ENCODE assay signal across 30 mouse cellular contexts in genomic region chr1:131221822-131222590, GRCm38 (mm10). TPM values are rescaled to one million over a fixed set of nuclear protein-coding genes. Genes with fewer than 3 reads are reported as not detected.
DNase-seq lines count a peak whose midpoint lies in the region; ATAC-seq and TF ChIP-seq lines count a peak whose summit lies in the region.
"Had no signal": no experiment of that assay in that cellular context is flagged by ENCODE, and none has a peak within 500 bp of the region (broad histone marks: within the 10 kb centered on the region; RNA-seq: fewer than 3 reads in every experiment).

No protein-coding gene starts in this region.

- ATAC-seq in embryonic facial prominence, embryonic 15.5 days (ENCODE audit: insufficient number of reproducible peaks, low FRiP score, low TSS enrichment, low read depth) = no peak
- no peak for ATAC-seq in lung, postnatal 0 days
- no peak for ATAC-seq in midbrain, embryonic 11.5 days (ENCODE audit: low FRiP score)
- ATAC-seq in stomach, postnatal 0 days (ENCODE audit: low FRiP score, low TSS enrichment) = no peak
- ATAC-seq in hindbrain, embryonic 16.5 days = no peak
- ATAC-seq: activated CD4-positive, CD25-positive, alpha-beta regulatory T cell, adult 4 months; CD4-positive, CD25-positive, alpha-beta regulatory T cell, adult 4 months; forebrain, embryonic 14.5 days; forebrain, embryonic 16.5 days; Patski had no signal

- 75% methylated on average over 13 of the region's 13 CpGs for WGBS in embryonic facial prominence, embryonic 15.5 days
- WGBS in embryonic facial prominence, embryonic 10.5 days = 83% methylated on average over 13 of the region's 13 CpGs
- 70% methylated on average over 13 of the region's 13 CpGs for WGBS in lung, postnatal 0 days
- 86% methylated on average over 13 of the region's 13 CpGs for WGBS in midbrain, embryonic 11.5 days
- 86% methylated on average over 13 of the region's 13 CpGs for WGBS in midbrain, embryonic 10.5 days
- WGBS in stomach, postnatal 0 days = 69% methylated on average over 13 of the region's 13 CpGs
- 89% methylated on average over 13 of the region's 13 CpGs for WGBS in hindbrain, embryonic 16.5 days

- TF ChIP-seq CTCF in lung, postnatal 0 days (IDR thresholded peaks at IDR 0.05) = no peak
- TF ChIP-seq CTCF in stomach, postnatal 0 days (IDR thresholded peaks at IDR 0.05; ENCODE audit: low read depth) = no peak

- no peak overlapping the region for H3K4me2 ChIP-seq in embryonic facial prominence, embryonic 15.5 days (replicated peaks)
- no peak overlapping the region for H3K4me2 ChIP-seq in lung, postnatal 0 days (replicated peaks; ENCODE audit: low read depth, low read length)
- H3K4me2 ChIP-seq in midbrain, embryonic 11.5 days = no peak overlapping the region
- no peak overlapping the region for H3K4me2 ChIP-seq in stomach, postnatal 0 days (replicated peaks; ENCODE audit: low read depth)
- no peak overlapping the region for H3K4me2 ChIP-seq in hindbrain, embryonic 16.5 days (ENCODE audit: low read length)
- H3K4me2 ChIP-seq: embryonic facial prominence, embryonic 12.5 days; forebrain, embryonic 12.5 days had no signal

- no peak for DNase-seq in embryonic facial prominence, embryonic 10.5 days (ENCODE audit: low spot score)
- peak; percentile 57 for DNase-seq in lung, postnatal 0 days (ENCODE audit: low spot score)
- DNase-seq in lung, postnatal 10 days = no peak
- DNase-seq in midbrain, embryonic 11.5 days (ENCODE audit: low spot score, missing footprints) = peak; percentile 31
- DNase-seq in midbrain, embryonic 10.5 days (ENCODE audit: low spot score) = no peak
- no peak for DNase-seq in stomach, postnatal 0 days (ENCODE audit: low spot score)
- DNase-seq: adrenal gland, adult 8-10 months; adrenal gland, postnatal 14 days; adrenal gland, postnatal 36 days; B cell, adult 2 months; cerebellum, adult 11 months; cerebellum, adult 18-20 months; cerebellum, adult 8-10 months; cerebellum, adult 9-11 months; cerebellum, postnatal 14 days; cerebellum, postnatal 36 days; embryo, embryonic 11 days had no signal

- no peaks in the 10 kb centered on the region for H3K27me3 ChIP-seq in embryonic facial prominence, embryonic 15.5 days
- no peaks in the 10 kb centered on the region for H3K27me3 ChIP-seq in embryonic facial prominence, embryonic 10.5 days (replicated peaks; ENCODE audit: low read depth, poor library complexity, severe bottlenecking)
- no peaks in the 10 kb centered on the region for H3K27me3 ChIP-seq in lung, postnatal 0 days (replicated peaks; ENCODE audit: insufficient read depth, low read length)
- no peaks in the 10 kb centered on the region for H3K27me3 ChIP-seq in midbrain, embryonic 11.5 days (ENCODE audit: control insufficient read depth, insufficient read depth, low read length)
- no peaks in the 10 kb centered on the region for H3K27me3 ChIP-seq in midbrain, embryonic 10.5 days (ENCODE audit: low read depth, poor library complexity, severe bottlenecking)
- no peaks in the 10 kb centered on the region for H3K27me3 ChIP-seq in stomach, postnatal 0 days (ENCODE audit: control insufficient read depth, insufficient read depth, low read length)
- no peaks in the 10 kb centered on the region for H3K27me3 ChIP-seq in hindbrain, embryonic 16.5 days (replicated peaks; ENCODE audit: control insufficient read depth, insufficient read depth, low read length)
- H3K27me3 ChIP-seq: CH12.LX; embryonic facial prominence, embryonic 12.5 days; forebrain, embryonic 12.5 days; Patski had no signal

- H3K36me3 ChIP-seq in embryonic facial prominence, embryonic 15.5 days = no peaks in the 10 kb centered on the region
- H3K36me3 ChIP-seq in embryonic facial prominence, embryonic 10.5 days (replicated peaks) = no peaks in the 10 kb centered on the region
- no peaks in the 10 kb centered on the region for H3K36me3 ChIP-seq in lung, postnatal 0 days (ENCODE audit: insufficient read depth, low read length)
- H3K36me3 ChIP-seq in midbrain, embryonic 11.5 days (ENCODE audit: control insufficient read depth, insufficient read depth, low read length) = no peaks in the 10 kb centered on the region
- no peaks in the 10 kb centered on the region for H3K36me3 ChIP-seq in midbrain, embryonic 10.5 days
- H3K36me3 ChIP-seq in stomach, postnatal 0 days (ENCODE audit: control insufficient read depth, insufficient read depth, low read length) = no peaks in the 10 kb centered on the region
- H3K36me3 ChIP-seq in hindbrain, embryonic 16.5 days (ENCODE audit: control insufficient read depth, insufficient read depth, low read length) = no peaks in the 10 kb centered on the region
- H3K36me3 ChIP-seq: embryonic facial prominence, embryonic 12.5 days; forebrain, embryonic 10.5 days; forebrain, embryonic 12.5 days; G1E had no signal

- no peaks in the 10 kb centered on the region for H3K9me3 ChIP-seq in embryonic facial prominence, embryonic 15.5 days (replicated peaks)
- H3K9me3 ChIP-seq in embryonic facial prominence, embryonic 10.5 days = no peaks in the 10 kb centered on the region
- no peaks in the 10 kb centered on the region for H3K9me3 ChIP-seq in lung, postnatal 0 days (ENCODE audit: low read length)
- H3K9me3 ChIP-seq in midbrain, embryonic 11.5 days (ENCODE audit: control insufficient read depth, low read length) = no peaks in the 10 kb centered on the region
- H3K9me3 ChIP-seq in midbrain, embryonic 10.5 days (replicated peaks) = no peaks in the 10 kb centered on the region
- no peaks in the 10 kb centered on the region for H3K9me3 ChIP-seq in stomach, postnatal 0 days (ENCODE audit: control insufficient read depth, low read length)
- no peaks in the 10 kb centered on the region for H3K9me3 ChIP-seq in hindbrain, embryonic 16.5 days (ENCODE audit: control insufficient read depth, low read length)
- H3K9me3 ChIP-seq: embryonic facial prominence, embryonic 12.5 days; forebrain, embryonic 10.5 days; forebrain, embryonic 12.5 days; G1E had no signal

- H3K4me3 ChIP-seq in embryonic facial prominence, embryonic 15.5 days (replicated peaks) = no peak overlapping the region
- no peak overlapping the region for H3K4me3 ChIP-seq in embryonic facial prominence, embryonic 10.5 days
- no peak overlapping the region for H3K4me3 ChIP-seq in lung, postnatal 0 days (ENCODE audit: low read depth, low read length)
- H3K4me3 ChIP-seq in midbrain, embryonic 11.5 days (ENCODE audit: low read depth, low read length) = no peak overlapping the region
- no peak overlapping the region for H3K4me3 ChIP-seq in midbrain, embryonic 10.5 days
- no peak overlapping the region for H3K4me3 ChIP-seq in stomach, postnatal 0 days (ENCODE audit: low read depth, low read length)
- H3K4me3 ChIP-seq in hindbrain, embryonic 16.5 days (ENCODE audit: low read length) = no peak overlapping the region
- H3K4me3 ChIP-seq: embryonic facial prominence, embryonic 12.5 days; erythroblast, embryonic 14.5 days; forebrain, embryonic 10.5 days; forebrain, embryonic 12.5 days had no signal

- no peak overlapping the region for H3K9ac ChIP-seq in embryonic facial prominence, embryonic 15.5 days
- no peak overlapping the region for H3K9ac ChIP-seq in lung, postnatal 0 days (replicated peaks; ENCODE audit: low read depth)
- H3K9ac ChIP-seq in midbrain, embryonic 11.5 days (ENCODE audit: low read length) = no peak overlapping the region
- no peak overlapping the region for H3K9ac ChIP-seq in stomach, postnatal 0 days (ENCODE audit: low read length)
- H3K9ac ChIP-seq in hindbrain, embryonic 16.5 days (ENCODE audit: low read depth, low read length) = no peak overlapping the region
- H3K9ac ChIP-seq: embryonic facial prominence, embryonic 12.5 days; forebrain, embryonic 12.5 days had no signal

- no peak for TF ChIP-seq EP300 in lung, postnatal 0 days (IDR thresholded peaks at IDR 0.05)
- no peak for TF ChIP-seq EP300 in stomach, postnatal 0 days (optimal IDR thresholded peaks at IDR 0.05)

- H3K4me1 ChIP-seq in embryonic facial prominence, embryonic 15.5 days = no peaks in the 10 kb centered on the region
- H3K4me1 ChIP-seq in embryonic facial prominence, embryonic 10.5 days = 0 out of 2 replicates have a peak, but pooled peaks cover 3% of the 10 kb centered on the region
- H3K4me1 ChIP-seq in lung, postnatal 0 days (ENCODE audit: insufficient read depth, low read depth, low read length) = no peaks in the 10 kb centered on the region
- no peaks in the 10 kb centered on the region for H3K4me1 ChIP-seq in midbrain, embryonic 11.5 days (ENCODE audit: control insufficient read depth, insufficient read depth, low read length)
- peaks cover 6% of the 10 kb centered on the region for H3K4me1 ChIP-seq in midbrain, embryonic 10.5 days
- H3K4me1 ChIP-seq in stomach, postnatal 0 days (replicated peaks; ENCODE audit: control insufficient read depth, insufficient read depth) = no peaks in the 10 kb centered on the region
- H3K4me1 ChIP-seq in hindbrain, embryonic 16.5 days (ENCODE audit: control insufficient read depth, insufficient read depth, low read depth, low read length) = no peaks in the 10 kb centered on the region
- H3K4me1 ChIP-seq: embryonic facial prominence, embryonic 12.5 days; forebrain, embryonic 12.5 days had no signal

- 0 out of 2 replicates have a peak overlapping the region, but pooled peaks have one; percentile 22 for H3K27ac ChIP-seq in embryonic facial prominence, embryonic 15.5 days (replicated peaks)
- H3K27ac ChIP-seq in embryonic facial prominence, embryonic 10.5 days (replicated peaks) = no peak overlapping the region
- no peak overlapping the region for H3K27ac ChIP-seq in lung, postnatal 0 days (ENCODE audit: low read length)
- no peak overlapping the region for H3K27ac ChIP-seq in midbrain, embryonic 11.5 days (ENCODE audit: low read depth, low read length)
- H3K27ac ChIP-seq in midbrain, embryonic 10.5 days (replicated peaks) = no peak overlapping the region
- peak overlapping the region; percentile 71 for H3K27ac ChIP-seq in stomach, postnatal 0 days (replicated peaks)
- no peak overlapping the region for H3K27ac ChIP-seq in hindbrain, embryonic 16.5 days (ENCODE audit: low read depth, low read length)
- H3K27ac ChIP-seq: embryonic facial prominence, embryonic 12.5 days; forebrain, embryonic 10.5 days; forebrain, embryonic 12.5 days had no signal

RNA-seq across cellular contexts. Expression of gene Rassf5, which starts 23.1 kb away (rescaled TPM):
- 4.6 and 4.8 TPM in 2 replicates for polyA plus RNA-seq in embryonic facial prominence, embryonic 15.5 days (2015; fragmentation: Nextera tagmentation; extraction: Ambion mirVana)
- 1.2 and 1.3 TPM in 2 replicates for polyA plus RNA-seq in embryonic facial prominence, embryonic 10.5 days (2016; fragmentation: Nextera tagmentation; extraction: Ambion mirVana)
- 7.5 and 8.3 TPM in 2 replicates for polyA plus RNA-seq in lung, postnatal 0 days (2015; fragmentation: Nextera tagmentation; extraction: Ambion mirVana)
- polyA plus RNA-seq in midbrain, embryonic 11.5 days (2014; fragmentation: Nextera tagmentation; extraction: Ambion mirVana) = 0.52 and 1.00 TPM in 2 replicates
- polyA plus RNA-seq in midbrain, embryonic 10.5 days (2016; fragmentation: Nextera tagmentation; extraction: Ambion mirVana) = 0.93 and 1.0 TPM in 2 replicates
- 7.9 and 8.6 TPM in 2 replicates for polyA plus RNA-seq in stomach, postnatal 0 days (2015; fragmentation: Nextera tagmentation; extraction: Ambion mirVana)
- polyA plus RNA-seq in hindbrain, embryonic 16.5 days (2015; fragmentation: Nextera tagmentation; extraction: Ambion mirVana) = 5.5 and 6.7 TPM in 2 replicates
- polyA plus RNA-seq: erythroblast, embryonic 14.5 days had no signal

RNA-seq across cellular contexts. Expression of gene Ikbke, which starts 57.4 kb away (rescaled TPM):
- polyA plus RNA-seq in embryonic facial prominence, embryonic 15.5 days (2015; fragmentation: Nextera tagmentation; extraction: Ambion mirVana) = 5.1 and 7.7 TPM in 2 replicates
- polyA plus RNA-seq in embryonic facial prominence, embryonic 10.5 days (2016; fragmentation: Nextera tagmentation; extraction: Ambion mirVana) = 0.94 and 1.6 TPM in 2 replicates
- 2.9 and 4.1 TPM in 2 replicates for polyA plus RNA-seq in lung, postnatal 0 days (2015; fragmentation: Nextera tagmentation; extraction: Ambion mirVana)
- polyA plus RNA-seq in midbrain, embryonic 11.5 days (2014; fragmentation: Nextera tagmentation; extraction: Ambion mirVana) = 0.55 and 0.57 TPM in 2 replicates
- polyA plus RNA-seq in midbrain, embryonic 10.5 days (2016; fragmentation: Nextera tagmentation; extraction: Ambion mirVana) = 0.54 and 1.2 TPM in 2 replicates
- 4.5 and 5.7 TPM in 2 replicates for polyA plus RNA-seq in stomach, postnatal 0 days (2015; fragmentation: Nextera tagmentation; extraction: Ambion mirVana)
- 0.76 and 1.3 TPM in 2 replicates for polyA plus RNA-seq in hindbrain, embryonic 16.5 days (2015; fragmentation: Nextera tagmentation; extraction: Ambion mirVana)
- polyA plus RNA-seq: erythroblast, embryonic 14.5 days had no signal

Comparison
In these comparisons a context has a peak if more than half of its experiments do, and no peak if none do; other contexts are left out.
1. H3K27ac ChIP-seq: peak in embryonic facial prominence, embryonic 15.5 days (single experiment) and stomach, postnatal 0 days (single experiment); none in embryonic facial prominence, embryonic 10.5 days (single experiment), lung, postnatal 0 days (single experiment), midbrain, embryonic 11.5 days (single experiment), midbrain, embryonic 10.5 days (single experiment) and hindbrain, embryonic 16.5 days (single experiment).
2. DNase-seq: peak in lung, postnatal 0 days (single experiment) and midbrain, embryonic 11.5 days (single experiment); none in embryonic facial prominence, embryonic 10.5 days (single experiment), lung, postnatal 10 days (single experiment), midbrain, embryonic 10.5 days (single experiment) and stomach, postnatal 0 days (single experiment).